Mouse (Mus musculus) bone marrow, adult 2 months (tissue): ENCODE results near the gene Stk11. TPM values are rescaled to one million over a fixed set of nuclear protein-coding genes. Genes with fewer than 3 reads are reported as not detected.

Source experiments
- H3K27ac ChIP-seq: fragments of 200-500 bp; 2 replicates; pipeline ENCODE4 v1.5.1; 2012; ENCODE audit warnings: low read depth, mild to moderate bottlenecking, control low read depth, inconsistent platforms, low read length; ENCODE audit not compliant: control insufficient read depth, poor library complexity, insufficient read depth
- H3K4me1 ChIP-seq: fragments of 200-500 bp; 2 replicates; pipeline ENCODE4 v1.6.1; 2011; ENCODE audit warnings: low read length; ENCODE audit not compliant: control insufficient read depth, insufficient read depth
- H3K4me3 ChIP-seq: fragments of 200-500 bp; replicated peaks from 2 replicates; pipeline ENCODE3; 2011; ENCODE audit warnings: mild to moderate bottlenecking, low read depth, low read length, control low read depth; ENCODE audit not compliant: control insufficient read depth
- CTCF ChIP-seq: fragments of 200-500 bp; IDR thresholded peaks from 2 replicates; pipeline ENCODE4 v1.5.1; 2011; ENCODE audit warnings: low read length, control low read depth; ENCODE audit not compliant: control insufficient read depth, insufficient read depth
- POLR2A ChIP-seq: fragments of 200-500 bp; IDR thresholded peaks from 2 replicates; pipeline ENCODE4 v1.6.1; 2011; ENCODE audit warnings: low read depth, mild to moderate bottlenecking, control low read depth, low read length, borderline replicate concordance; ENCODE audit not compliant: control insufficient read depth
- WGBS: fragments of 180-500 bp; shearing (Covaris S2); methylation state at CpG from one replicate; pipeline ENCODE4 v1.1.7; 2018; 5-methylcytosine and 5-hydroxymethylcytosine counted together
- polyA plus RNA-seq: library from polyadenylated mRNA; stranded (reverse); fragments of >200 nt; gene quantifications from 2 replicates; pipeline ENCODE4 v1.2.4, GENCODE M21; 2011; ENCODE audit warnings: low replicate concordance; ENCODE audit not compliant: missing spikeins, insufficient read depth, insufficient read length

Stk11 gene
- polyA plus RNA-seq, 1 experiment = 344 TPM

DNA sequence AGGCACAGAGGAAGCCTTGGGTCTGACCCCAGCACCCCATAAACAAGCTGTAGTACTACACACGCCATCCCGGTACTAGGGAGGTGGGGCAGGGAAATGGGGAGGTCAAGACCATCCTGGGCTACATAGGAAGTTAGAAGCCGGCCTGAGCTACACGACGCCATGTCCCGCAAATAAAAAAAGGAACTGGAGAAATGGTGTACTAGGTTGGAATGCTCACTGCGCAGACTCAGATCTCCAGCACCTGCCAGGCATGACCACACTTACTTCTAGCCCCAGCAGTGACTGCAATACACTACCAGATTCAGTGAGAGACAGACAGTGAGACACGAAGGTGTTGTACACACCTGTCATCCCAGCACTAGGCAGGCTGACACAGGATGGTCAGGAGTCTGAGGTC is 28.1 kb upstream of the Stk11 start:
- Histone ChIP-seq H3K4me1 (peaks cover 11% of the 10 kb centered on the region), H3K27ac (peak overlapping the region; percentile 91), H3K4me3 (no peak overlapping the region)
- TF ChIP-seq CTCF (no peak), POLR2A (no peak)
- WGBS = 26% methylated on average over 8 of the region's 8 CpGs

DNA sequence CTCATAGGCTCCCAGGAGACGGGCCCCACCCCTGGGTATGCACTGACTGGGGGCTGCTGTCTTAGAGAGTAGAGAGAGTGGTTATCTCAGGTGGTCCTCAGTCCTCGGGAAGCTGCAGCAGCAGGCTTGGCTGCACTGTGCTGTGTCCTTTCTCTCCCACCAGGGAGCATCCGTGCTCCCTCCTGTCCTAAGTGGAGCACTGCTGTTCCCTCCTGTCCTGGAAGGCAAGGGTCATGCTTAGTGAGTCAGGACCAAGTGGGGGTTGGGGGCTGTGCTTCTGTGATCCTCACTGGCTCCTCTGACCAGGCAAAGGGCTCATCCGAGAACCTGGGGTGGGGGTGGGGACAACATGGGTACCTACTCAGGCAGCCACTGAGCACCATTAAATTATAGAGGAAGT is 26.5 kb upstream of the Stk11 start:
- TF ChIP-seq POLR2A (no peak), CTCF (no peak)
- Histone ChIP-seq H3K4me3 (no peak overlapping the region), H3K4me1 (peaks cover 11% of the 10 kb centered on the region), H3K27ac (no peak overlapping the region)
- WGBS = 63% methylated on average over 4 of the region's 4 CpGs

DNA sequence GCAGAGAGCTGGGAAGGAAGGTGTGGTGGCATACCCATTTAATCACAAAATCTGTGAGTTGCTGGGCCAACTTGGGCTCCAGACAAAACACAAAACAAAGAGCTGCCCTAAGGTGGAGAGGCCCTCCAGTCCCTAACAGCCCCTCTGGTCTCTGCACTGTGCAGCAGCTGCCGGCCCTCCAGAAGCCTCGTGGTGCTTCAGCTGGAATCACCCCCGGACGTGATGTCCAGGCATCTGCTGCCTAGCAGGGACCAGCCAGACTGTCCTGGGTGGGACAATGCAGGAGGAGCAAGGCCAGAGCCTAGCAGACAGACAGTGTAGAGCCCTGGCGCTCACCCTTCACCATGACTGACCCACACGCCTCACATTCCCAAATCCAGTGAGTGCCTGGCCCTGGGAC is 24.1 kb upstream of the Stk11 start:
- no peak overlapping the region for H3K4me3 ChIP-seq
- peaks cover 11% of the 10 kb centered on the region for H3K4me1 ChIP-seq
- TF ChIP-seq CTCF (no peak), POLR2A (no peak)
- H3K27ac ChIP-seq = no peak overlapping the region
- 94% methylated on average over 6 of the region's 6 CpGs for WGBS

DNA sequence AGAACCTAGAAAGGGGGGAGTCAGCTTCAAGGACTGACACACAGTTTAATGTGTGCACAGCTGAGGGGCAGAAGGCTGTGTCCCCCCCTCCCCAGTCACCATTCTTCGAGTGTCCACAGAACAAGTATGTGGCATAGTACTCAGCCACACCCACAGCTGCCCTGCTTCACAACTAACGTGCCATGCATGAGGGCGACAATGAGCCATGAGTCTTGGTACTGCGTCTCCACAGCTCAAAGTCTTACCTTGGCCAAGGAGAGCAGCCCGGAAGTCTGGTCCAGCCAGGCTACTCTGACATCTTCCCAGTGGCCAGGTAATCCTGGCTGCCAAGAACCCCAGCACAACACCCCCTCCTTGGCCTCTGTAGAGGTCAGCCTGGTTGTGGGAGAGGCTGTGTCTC is 22.9 kb upstream of the Stk11 start:
- H3K4me1 ChIP-seq = peaks cover 5% of the 10 kb centered on the region
- 79% methylated on average over 5 of the region's 5 CpGs for WGBS
- H3K27ac ChIP-seq = no peak overlapping the region
- no peak overlapping the region for H3K4me3 ChIP-seq
- TF ChIP-seq CTCF = no peak
- no peak for TF ChIP-seq POLR2A

DNA sequence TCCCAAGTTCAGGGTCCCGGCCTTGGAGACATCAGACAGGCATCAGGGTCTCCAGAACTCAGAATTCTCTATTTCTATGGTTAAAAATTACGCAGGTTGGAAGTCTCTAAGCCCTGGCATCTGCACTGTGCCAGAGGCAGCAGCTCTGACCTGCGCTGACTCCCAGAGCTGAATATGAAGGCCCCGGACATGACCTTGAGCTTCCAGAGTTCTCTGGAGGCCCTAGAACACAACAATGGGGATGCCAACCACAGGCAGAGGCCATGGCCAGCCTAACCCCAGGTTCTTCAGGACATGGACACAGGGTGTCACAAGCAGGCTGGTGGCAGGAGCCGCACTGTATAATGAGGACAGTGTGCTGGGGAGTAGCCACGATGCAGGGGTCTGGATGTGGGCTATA is 21.5 kb upstream of the Stk11 start:
- Histone ChIP-seq H3K4me1 (peaks cover 7% of the 10 kb centered on the region), H3K27ac (no peak overlapping the region), H3K4me3 (no peak overlapping the region)
- WGBS = 89% methylated on average over 6 of the region's 6 CpGs
- TF ChIP-seq CTCF (no peak), POLR2A (no peak)

DNA sequence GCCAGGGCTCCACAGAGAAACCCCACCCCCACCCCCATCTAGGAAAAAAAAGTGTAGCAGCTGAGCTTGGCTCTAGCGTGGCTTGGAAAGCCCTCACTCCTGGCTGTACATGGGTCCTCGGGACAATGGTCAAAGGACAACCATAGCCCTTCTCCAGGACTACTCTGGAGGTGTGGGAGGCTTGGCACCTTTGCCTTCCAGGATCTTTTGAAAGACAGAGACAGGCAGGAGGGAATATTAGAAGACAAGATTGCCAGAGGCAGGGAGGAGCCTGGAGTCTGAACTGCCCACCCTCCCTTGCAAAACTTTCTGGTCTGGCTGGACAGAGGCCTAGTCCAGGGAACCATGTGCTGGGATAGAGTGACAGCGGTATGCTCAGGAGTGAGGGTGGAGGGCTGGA is 20.9 kb upstream of the Stk11 start:
- H3K27ac ChIP-seq = no peak overlapping the region
- WGBS = 87% methylated on average over 3 of the region's 3 CpGs
- peaks cover 7% of the 10 kb centered on the region for H3K4me1 ChIP-seq
- TF ChIP-seq POLR2A (no peak), CTCF (no peak)
- no peak overlapping the region for H3K4me3 ChIP-seq

DNA sequence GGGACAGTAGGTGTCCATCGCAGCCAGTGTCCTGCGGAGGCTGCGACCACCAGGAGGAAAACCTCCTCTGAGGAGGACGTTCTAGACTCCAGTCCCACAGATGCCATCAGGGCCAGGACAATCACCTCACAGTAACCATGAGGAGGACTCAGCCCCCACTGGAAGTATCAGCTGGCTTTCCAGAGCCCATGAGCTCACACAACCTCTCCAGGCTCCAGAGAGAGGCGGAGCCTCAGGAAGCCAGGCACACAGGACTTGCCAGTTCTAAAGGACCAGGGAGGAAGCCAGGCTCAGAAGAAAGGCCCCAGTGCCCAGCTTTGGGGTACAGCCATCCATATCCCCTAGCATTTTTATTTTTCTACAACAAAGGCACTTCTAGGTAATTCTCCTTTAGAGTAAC is 20.1 kb upstream of the Stk11 start:
- Histone ChIP-seq H3K27ac (no peak overlapping the region), H3K4me3 (no peak overlapping the region), H3K4me1 (peaks cover 9% of the 10 kb centered on the region)
- 94% methylated on average over 5 of the region's 5 CpGs for WGBS
- no peak for TF ChIP-seq CTCF
- TF ChIP-seq POLR2A = no peak

DNA sequence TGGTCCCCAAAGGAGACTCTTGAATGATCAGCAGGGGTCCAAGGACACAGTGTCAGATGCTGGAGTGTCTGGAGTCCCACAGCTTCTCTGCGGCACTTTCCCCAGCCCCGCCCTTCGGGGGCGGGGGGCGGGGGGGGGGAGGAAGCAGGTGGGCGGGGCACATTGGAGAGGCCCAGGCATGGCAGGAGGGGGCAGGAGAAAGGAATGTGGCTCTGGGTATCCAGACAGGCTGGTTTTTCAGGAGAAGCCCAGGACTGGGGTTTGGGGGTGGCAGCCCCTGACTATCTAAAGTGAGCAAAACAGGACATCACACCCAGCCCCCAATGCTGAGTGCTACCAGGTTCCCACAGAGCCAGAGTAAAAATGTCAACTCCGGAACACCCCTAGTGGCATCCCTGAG is 18.3 kb upstream of the Stk11 start:
- 13% methylated on average over 7 of the region's 7 CpGs for WGBS

DNA sequence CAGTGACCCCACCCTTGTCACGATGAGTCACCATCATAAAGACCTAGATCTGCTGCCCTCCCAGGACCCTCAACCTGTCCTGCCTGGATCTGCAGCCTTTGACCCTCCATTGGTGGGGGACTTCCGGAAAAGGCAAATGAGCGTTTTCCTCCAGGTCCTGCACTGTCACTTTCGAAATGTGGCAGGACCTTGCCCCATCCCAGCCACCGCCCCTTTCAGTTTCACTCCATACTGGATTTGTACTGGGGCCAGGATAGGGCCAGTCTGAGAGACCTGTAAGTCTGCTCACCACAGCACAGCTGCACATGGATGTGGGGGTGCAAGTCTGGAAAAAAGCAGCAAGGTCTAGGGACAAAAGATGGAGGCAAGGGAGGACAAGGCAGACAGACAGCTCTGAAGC is 17.0 kb upstream of the Stk11 start:
- 42% methylated on average over 5 of the region's 5 CpGs for WGBS
- TF ChIP-seq CTCF = no peak
- TF ChIP-seq POLR2A = no peak
- Histone ChIP-seq H3K4me3 (peak overlapping the region; percentile 30), H3K27ac (peak overlapping the region; percentile 27; the same call in 1 of the 2 replicates), H3K4me1 (peaks cover 14% of the 10 kb centered on the region)

More for the DNA sequence above, 18.3 kb upstream of the Stk11 start:
- peaks cover 11% of the 10 kb centered on the region for H3K4me1 ChIP-seq
- TF ChIP-seq POLR2A (no peak), CTCF (no peak)
- H3K27ac ChIP-seq = no peak overlapping the region
- H3K4me3 ChIP-seq = no peak overlapping the region

DNA sequence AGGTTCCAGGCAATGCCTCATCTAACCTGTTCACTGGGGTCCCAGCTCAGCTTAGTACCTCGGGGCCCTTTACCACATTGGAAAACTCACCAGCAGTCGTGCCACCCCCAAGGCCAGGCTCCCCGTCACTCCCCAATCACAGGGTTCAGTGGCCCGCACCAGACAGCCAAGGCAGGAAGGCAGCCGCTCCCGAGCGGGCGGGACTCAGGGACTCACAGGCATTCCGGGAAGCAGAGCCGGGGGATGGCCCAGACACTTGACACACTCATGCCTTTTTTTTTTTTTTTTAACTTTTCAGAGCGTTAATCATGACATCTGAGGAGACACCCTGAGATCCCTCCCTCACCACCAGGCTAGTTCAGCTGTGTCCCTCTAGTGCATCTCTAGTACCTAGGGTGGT is 14.6 kb upstream of the Stk11 start:
- WGBS = 72% methylated on average over 11 of the region's 11 CpGs
- TF ChIP-seq CTCF (no peak), POLR2A (no peak)
- Histone ChIP-seq H3K4me1 (peaks cover 14% of the 10 kb centered on the region), H3K27ac (peak overlapping the region; percentile 17; the same call in 1 of the 2 replicates), H3K4me3 (peak overlapping the region; percentile 97)
